Mouse (Mus musculus): ENCODE data around the gene Gtf2a1. TPM values are rescaled to one million over a fixed set of nuclear protein-coding genes. Genes with fewer than 3 reads are reported as not detected.

Gtf2a1 gene
- 11.8 and 13.7 TPM in 2 replicates for polyA plus RNA-seq (2012; rRNA removed)

GRCm38 (mm10) chr12:91589847-91590690 lies at the start of gene Gtf2a1:
Gene Gtf2a1, minus strand, starts transcription at chr12:91590487.
- Histone ChIP-seq H3K4me3 (replicated peaks; ENCODE audit: extremely low read depth, low read depth, low read length) (peak within 1 kb of the TSS; percentile 98), H3K4me1 (ENCODE audit: control insufficient read depth, insufficient read depth, low read length) (peaks cover 3% of the 10 kb centered on the region)
- WGBS, result under 1% methylated on average over 88 of the region's 99 CpGs
- TF ChIP-seq CTCF (IDR thresholded peaks at IDR 0.05; ENCODE audit: insufficient read depth, low read length) (no peak), POLR2A (IDR thresholded peaks at IDR 0.05; ENCODE audit: borderline replicate concordance, extremely low read depth, low read depth, low read length) (peak; percentile 100)
- peak; percentile 95 for DNase-seq

- H3K4me3 ChIP-seq (replicated peaks; ENCODE audit: extremely low read depth, low read depth, low read length), result no peak overlapping the region
- 0 out of 2 replicates have a peak, but pooled peaks cover 3% of the 10 kb centered on the region for H3K4me1 ChIP-seq (ENCODE audit: control insufficient read depth, insufficient read depth, low read length)
- TF ChIP-seq POLR2A (IDR thresholded peaks at IDR 0.05; ENCODE audit: borderline replicate concordance, extremely low read depth, low read depth, low read length) (no peak), CTCF (IDR thresholded peaks at IDR 0.05; ENCODE audit: insufficient read depth, low read length) (no peak)
- DNase-seq, result no peak
- WGBS, result 71% methylated on average over 3 of the region's 3 CpGs
These were observed 48.1 kb upstream of the Gtf2a1 start for GRCm38 (mm10) chr12:91638351-91638750.

- no peak for DNase-seq
- Histone ChIP-seq H3K4me3 (replicated peaks; ENCODE audit: extremely low read depth, low read depth, low read length) (no peak overlapping the region), H3K4me1 (ENCODE audit: control insufficient read depth, insufficient read depth, low read length) (0 out of 2 replicates have a peak, but pooled peaks cover 3% of the 10 kb centered on the region)
- no peak for TF ChIP-seq POLR2A (IDR thresholded peaks at IDR 0.05; ENCODE audit: borderline replicate concordance, extremely low read depth, low read depth, low read length)
- TF ChIP-seq CTCF (IDR thresholded peaks at IDR 0.05; ENCODE audit: insufficient read depth, low read length), result no peak
- 66% methylated on average over 12 of the region's 12 CpGs for WGBS
These were observed 47.0 kb upstream of the Gtf2a1 start for GRCm38 (mm10) chr12:91637136-91637909.

DNA sequence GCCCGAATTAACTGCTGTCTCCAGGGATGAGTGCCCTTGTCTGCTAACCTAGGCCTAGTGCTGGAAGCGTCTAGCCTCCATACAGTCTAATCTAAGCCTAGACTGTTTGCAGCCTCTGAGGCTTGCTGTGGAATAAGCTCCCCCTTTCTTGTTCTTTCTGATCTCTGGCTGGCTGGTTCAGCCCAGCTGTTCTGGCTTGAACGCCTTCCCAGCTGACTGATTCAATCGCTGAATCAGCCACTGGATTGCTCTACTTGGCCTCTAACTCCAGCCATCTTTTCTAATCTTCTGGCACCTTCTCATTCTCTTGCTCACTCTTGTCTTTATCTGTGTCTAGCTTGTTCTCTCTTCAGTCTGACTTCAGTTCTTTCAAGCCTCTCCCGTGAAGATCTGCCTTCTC lies 36.2 kb upstream of the Gtf2a1 start:
- Histone ChIP-seq H3K4me1 (ENCODE audit: control insufficient read depth, insufficient read depth, low read length) (no peaks in the 10 kb centered on the region), H3K4me3 (replicated peaks; ENCODE audit: extremely low read depth, low read depth, low read length) (no peak overlapping the region)
- DNase-seq, result no peak
- 77% methylated on average over 5 of the region's 5 CpGs for WGBS
- TF ChIP-seq POLR2A (IDR thresholded peaks at IDR 0.05; ENCODE audit: borderline replicate concordance, extremely low read depth, low read depth, low read length) (no peak), CTCF (IDR thresholded peaks at IDR 0.05; ENCODE audit: insufficient read depth, low read length) (no peak)

DNA sequence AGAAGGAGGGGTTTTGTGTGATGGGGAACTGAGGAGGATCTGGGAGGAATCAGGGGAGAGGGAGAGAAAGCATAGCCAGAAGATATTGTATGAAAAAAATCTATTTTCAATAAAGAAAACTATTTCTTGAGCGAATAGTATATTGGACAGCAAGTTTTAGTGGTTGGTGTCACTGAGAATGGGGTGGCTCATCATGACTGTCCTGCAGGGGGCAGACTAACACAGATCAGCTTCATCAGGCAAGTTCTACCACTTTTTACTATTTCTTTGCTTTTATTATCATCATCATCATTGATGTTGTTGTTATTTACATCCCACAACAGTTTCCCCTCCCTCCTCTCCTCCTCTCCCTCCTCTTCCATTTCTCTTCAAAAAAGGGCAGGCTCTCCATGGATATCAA lies 34.7 kb upstream of the Gtf2a1 start:
- peak; percentile 66 for TF ChIP-seq CTCF (IDR thresholded peaks at IDR 0.05; ENCODE audit: insufficient read depth, low read length)
- no peak for TF ChIP-seq POLR2A (IDR thresholded peaks at IDR 0.05; ENCODE audit: borderline replicate concordance, extremely low read depth, low read depth, low read length)
- DNase-seq, result peak; percentile 36
- Histone ChIP-seq H3K4me3 (replicated peaks; ENCODE audit: extremely low read depth, low read depth, low read length) (no peak overlapping the region), H3K4me1 (ENCODE audit: control insufficient read depth, insufficient read depth, low read length) (no peaks in the 10 kb centered on the region)
- WGBS, result 65% methylated on average over 1 of the region's 1 CpGs

GRCm38 (mm10) chr12:91609425-91609824 lies 19.1 kb upstream of the Gtf2a1 start:
- H3K4me3 ChIP-seq (replicated peaks; ENCODE audit: extremely low read depth, low read depth, low read length), result no peak overlapping the region
- no peaks in the 10 kb centered on the region for H3K4me1 ChIP-seq (ENCODE audit: control insufficient read depth, insufficient read depth, low read length)
- TF ChIP-seq CTCF (IDR thresholded peaks at IDR 0.05; ENCODE audit: insufficient read depth, low read length) (no peak), POLR2A (IDR thresholded peaks at IDR 0.05; ENCODE audit: borderline replicate concordance, extremely low read depth, low read depth, low read length) (no peak)
- no peak for DNase-seq
- WGBS, result 78% methylated on average over 5 of the region's 5 CpGs

DNA sequence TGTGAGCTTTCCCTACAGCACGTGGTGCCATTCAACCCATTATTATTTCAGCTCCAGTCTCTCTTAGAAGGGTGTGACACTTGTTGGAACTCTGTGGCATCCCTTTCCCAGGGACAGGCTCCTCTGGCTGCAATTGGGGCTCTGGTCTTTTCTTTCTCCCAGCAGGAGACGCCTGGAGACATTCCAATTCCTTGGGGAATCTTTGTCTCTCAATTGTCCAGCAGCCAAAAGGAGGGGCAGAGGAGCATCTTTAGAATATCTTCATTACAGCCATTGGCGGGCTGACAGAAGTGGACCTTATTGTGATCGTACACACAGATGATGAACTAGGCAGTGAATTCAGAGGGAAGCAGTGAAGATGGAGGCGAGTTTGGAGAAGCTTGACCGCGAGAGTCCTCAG lies 17.4 kb upstream of the Gtf2a1 start:
- no peaks in the 10 kb centered on the region for H3K4me1 ChIP-seq (ENCODE audit: control insufficient read depth, insufficient read depth, low read length)
- H3K4me3 ChIP-seq (replicated peaks; ENCODE audit: extremely low read depth, low read depth, low read length), result no peak overlapping the region
- TF ChIP-seq CTCF (IDR thresholded peaks at IDR 0.05; ENCODE audit: insufficient read depth, low read length) (no peak), POLR2A (IDR thresholded peaks at IDR 0.05; ENCODE audit: borderline replicate concordance, extremely low read depth, low read depth, low read length) (no peak)
- 62% methylated on average over 7 of the region's 7 CpGs for WGBS
- no peak for DNase-seq

DNA sequence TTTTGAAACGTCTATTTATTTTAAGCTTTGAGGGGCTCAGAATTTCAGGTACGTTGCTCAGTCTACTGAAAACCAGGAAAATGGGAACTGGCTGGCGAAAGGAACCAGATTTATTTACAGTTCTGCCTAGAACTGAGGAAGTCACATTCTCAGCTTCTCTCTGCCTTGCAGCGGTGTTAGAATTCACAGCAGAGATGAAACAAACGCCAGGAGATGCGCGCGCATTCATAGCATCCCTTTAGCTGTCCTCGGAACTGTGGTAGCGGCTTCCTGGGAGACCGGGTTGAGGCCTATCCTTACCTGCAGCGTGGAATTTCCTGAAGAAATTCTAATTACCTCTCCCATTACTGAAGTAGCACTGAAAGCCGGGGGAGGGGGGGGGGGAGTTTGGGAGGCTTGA lies 16.4 kb upstream of the Gtf2a1 start:
- 77% methylated on average over 13 of the region's 13 CpGs for WGBS
- Histone ChIP-seq H3K4me3 (replicated peaks; ENCODE audit: extremely low read depth, low read depth, low read length) (no peak overlapping the region), H3K4me1 (ENCODE audit: control insufficient read depth, insufficient read depth, low read length) (no peaks in the 10 kb centered on the region)
- no peak for DNase-seq
- TF ChIP-seq POLR2A (IDR thresholded peaks at IDR 0.05; ENCODE audit: borderline replicate concordance, extremely low read depth, low read depth, low read length) (no peak), CTCF (IDR thresholded peaks at IDR 0.05; ENCODE audit: insufficient read depth, low read length) (no peak)

GRCm38 (mm10) chr12:91604600-91604999 lies 14.3 kb upstream of the Gtf2a1 start:
- H3K4me3 ChIP-seq (replicated peaks; ENCODE audit: extremely low read depth, low read depth, low read length), result no peak overlapping the region
- 18% methylated on average over 6 of the region's 6 CpGs for WGBS
- TF ChIP-seq CTCF (IDR thresholded peaks at IDR 0.05; ENCODE audit: insufficient read depth, low read length) (no peak), POLR2A (IDR thresholded peaks at IDR 0.05; ENCODE audit: borderline replicate concordance, extremely low read depth, low read depth, low read length) (no peak)
- DNase-seq, result no peak
- H3K4me1 ChIP-seq (ENCODE audit: control insufficient read depth, insufficient read depth, low read length), result no peaks in the 10 kb centered on the region
